Mouse (Mus musculus) limb, embryonic 12.5 days (tissue): ENCODE results near the gene Ptp4a2. TPM values are rescaled to one million over a fixed set of nuclear protein-coding genes. Genes with fewer than 3 reads are reported as not detected.
"Not testable (repeated sequence)": the region's sequence is repeated elsewhere in the genome, so short reads cannot be mapped to it uniquely, and the experiment has no call there.

Experiments used
- ATAC-seq: fragments of 200-750 bp; cut with Nextera tagmentation; 2 replicates; pipeline ENCODE4 v1.8.0; 2017; ENCODE audit warnings: low read depth, moderate TSS enrichment; ENCODE audit not compliant: insufficient number of reproducible peaks, insufficient read depth, low FRiP score, low TSS enrichment
- H3K27ac ChIP-seq: fragments of 300-500 bp; sonication (generic); 2 replicates; pipeline ENCODE4 v1.5.1; 2016; ENCODE audit warnings: mild to moderate bottlenecking, moderate library complexity
- H3K27me3 ChIP-seq: fragments of 300-500 bp; sonication (generic); 2 replicates; pipeline ENCODE4 v1.6.1; 2016; ENCODE audit warnings: mild to moderate bottlenecking, moderate library complexity
- H3K36me3 ChIP-seq: fragments of 300-500 bp; sonication (generic); 2 replicates; pipeline ENCODE4 v1.6.1; 2016; ENCODE audit warnings: mild to moderate bottlenecking, moderate library complexity
- H3K4me1 ChIP-seq: fragments of 300-500 bp; sonication (generic); replicated peaks from 2 replicates; pipeline ENCODE4 v1.6.1; 2016
- H3K4me2 ChIP-seq: fragments of 300-500 bp; sonication (generic); 2 replicates; pipeline ENCODE4 v1.6.1; 2016; ENCODE audit warnings: mild to moderate bottlenecking, moderate library complexity
- H3K4me3 ChIP-seq: fragments of 300-500 bp; sonication (generic); replicated peaks from 2 replicates; pipeline ENCODE4 v1.5.1; 2016; ENCODE audit warnings: mild to moderate bottlenecking
- H3K9ac ChIP-seq: fragments of 300-500 bp; sonication (generic); replicated peaks from 2 replicates; pipeline ENCODE4 v1.6.1; 2016; ENCODE audit warnings: mild to moderate bottlenecking, moderate library complexity
- H3K9me3 ChIP-seq: fragments of 300-500 bp; sonication (generic); 2 replicates; pipeline ENCODE4 v1.6.1; 2016; ENCODE audit warnings: mild to moderate bottlenecking, moderate library complexity
- WGBS: fragments of 180-500 bp; shearing (Covaris S2); methylation state at CpG from one replicate; pipeline ENCODE4 v1.1.7; 2016; 5-methylcytosine and 5-hydroxymethylcytosine counted together
- polyA plus RNA-seq: library from polyadenylated mRNA; unstranded; fragments of >200 nt; fragmentation: Nextera tagmentation; extraction: Ambion mirVana; gene quantifications from 2 replicates; pipeline ENCODE4 v1.2.1, GENCODE M21; 2016

The Ptp4a2 gene
- polyA plus RNA-seq, 1 experiment from 2014 or later: 327 TPM

GRCm38 (mm10) chr4:129853053-129853452 lies 42.0 kb downstream of the Ptp4a2 start:
- H3K4me2 ChIP-seq: no peak overlapping the region
- no peak overlapping the region for H3K4me3 ChIP-seq
- 71% methylated on average over 2 of the region's 2 CpGs for WGBS
- H3K27me3 ChIP-seq: no peaks in the 10 kb centered on the region
- no peak overlapping the region for H3K9ac ChIP-seq
- no peaks in the 10 kb centered on the region for H3K9me3 ChIP-seq
- no peak overlapping the region; the same call in 1 of the 2 replicates for H3K27ac ChIP-seq
- ATAC-seq: no peak
- peaks cover 35% of the 10 kb centered on the region for H3K36me3 ChIP-seq
- peaks cover 12% of the 10 kb centered on the region; the same call in 1 of the 2 replicates for H3K4me1 ChIP-seq

- Histone ChIP-seq H3K9me3 (no peaks in the 10 kb centered on the region), H3K4me1 (peaks cover 12% of the 10 kb centered on the region; the same call in 1 of the 2 replicates), H3K9ac (no peak overlapping the region), H3K36me3 (peaks cover 28% of the 10 kb centered on the region), H3K4me2 (no peak overlapping the region), H3K4me3 (no peak overlapping the region), H3K27ac (no peak overlapping the region), H3K27me3 (no peaks in the 10 kb centered on the region)
- no peak for ATAC-seq
- 93% methylated on average over 3 of the region's 3 CpGs for WGBS
Measured at GRCm38 (mm10) chr4:129853996-129854395, 43.0 kb downstream of the Ptp4a2 start.

GRCm38 (mm10) chr4:129854615-129855014 lies 43.6 kb downstream of the Ptp4a2 start:
- no peak overlapping the region for H3K27ac ChIP-seq
- WGBS: 87% methylated on average over 3 of the region's 3 CpGs
- no peak overlapping the region for H3K4me3 ChIP-seq
- H3K36me3 ChIP-seq: peaks cover 23% of the 10 kb centered on the region
- no peaks in the 10 kb centered on the region for H3K27me3 ChIP-seq
- H3K4me2 ChIP-seq: no peak overlapping the region
- peaks cover 10% of the 10 kb centered on the region; the same call in 1 of the 2 replicates for H3K4me1 ChIP-seq
- no peak overlapping the region for H3K9ac ChIP-seq
- no peaks in the 10 kb centered on the region for H3K9me3 ChIP-seq
- ATAC-seq: no peak

- Histone ChIP-seq H3K4me2 (no peak overlapping the region), H3K27me3 (no peaks in the 10 kb centered on the region), H3K36me3 (peaks cover 17% of the 10 kb centered on the region), H3K4me3 (no peak overlapping the region), H3K9me3 (no peaks in the 10 kb centered on the region), H3K27ac (no peak overlapping the region), H3K4me1 (peaks cover 10% of the 10 kb centered on the region; the same call in 1 of the 2 replicates), H3K9ac (no peak overlapping the region)
- ATAC-seq: no peak
- 73% methylated on average over 16 of the region's 16 CpGs for WGBS
Measured at GRCm38 (mm10) chr4:129855051-129855970, 44.3 kb downstream of the Ptp4a2 start.

- H3K9ac ChIP-seq: no peak overlapping the region
- no peak overlapping the region for H3K27ac ChIP-seq
- H3K27me3 ChIP-seq: no peaks in the 10 kb centered on the region
- no peaks in the 10 kb centered on the region for H3K36me3 ChIP-seq
- no peak overlapping the region for H3K4me2 ChIP-seq
- H3K9me3 ChIP-seq: no peaks in the 10 kb centered on the region
- ATAC-seq: no peak
- H3K4me3 ChIP-seq: no peak overlapping the region
- 92% methylated on average over 9 of the region's 9 CpGs for WGBS
- peaks cover 4% of the 10 kb centered on the region; the same call in 1 of the 2 replicates for H3K4me1 ChIP-seq
Measured at GRCm38 (mm10) chr4:129860456-129860855, 49.4 kb downstream of the Ptp4a2 start.

GRCm38 (mm10) chr4:129861400-129861799 lies 50.4 kb downstream of the Ptp4a2 start:
- H3K4me2 ChIP-seq: no peak overlapping the region
- no peaks in the 10 kb centered on the region for H3K27me3 ChIP-seq
- no peaks in the 10 kb centered on the region for H3K4me1 ChIP-seq
- H3K36me3 ChIP-seq: no peaks in the 10 kb centered on the region
- no peak overlapping the region for H3K27ac ChIP-seq
- ATAC-seq: no peak
- no peak overlapping the region for H3K9ac ChIP-seq
- no peaks in the 10 kb centered on the region for H3K9me3 ChIP-seq
- 85% methylated on average over 8 of the region's 8 CpGs for WGBS
- no peak overlapping the region for H3K4me3 ChIP-seq

GRCm38 (mm10) chr4:129862357-129862756 lies 51.3 kb downstream of the Ptp4a2 start:
- no peak overlapping the region for H3K4me3 ChIP-seq
- H3K27ac ChIP-seq: no peak overlapping the region
- H3K9ac ChIP-seq: no peak overlapping the region
- no peaks in the 10 kb centered on the region for H3K27me3 ChIP-seq
- no peaks in the 10 kb centered on the region for H3K36me3 ChIP-seq
- no peak for ATAC-seq
- 73% methylated on average over 3 of the region's 3 CpGs for WGBS
- H3K4me2 ChIP-seq: no peak overlapping the region
- no peaks in the 10 kb centered on the region for H3K4me1 ChIP-seq
- H3K9me3 ChIP-seq: no peaks in the 10 kb centered on the region

GRCm38 (mm10) chr4:129866171-129866570 lies 55.2 kb downstream of the Ptp4a2 start:
- not testable (repeated sequence) for H3K9ac ChIP-seq, H3K36me3 ChIP-seq, H3K9me3 ChIP-seq, H3K4me2 ChIP-seq, H3K4me3 ChIP-seq, H3K27me3 ChIP-seq, H3K4me1 ChIP-seq, H3K27ac ChIP-seq, ATAC-seq
- 98% methylated on average over 5 of the region's 5 CpGs for WGBS

- no peak overlapping the region for H3K27ac ChIP-seq
- no peak for ATAC-seq
Measured at GRCm38 (mm10) chr4:129868211-129868610, 57.2 kb downstream of the Ptp4a2 start.

GRCm38 (mm10) chr4:129870483-129870882 lies 59.5 kb downstream of the Ptp4a2 start:
- no peak for ATAC-seq
- Histone ChIP-seq H3K4me1 (no peaks in the 10 kb centered on the region), H3K9ac (no peak overlapping the region), H3K27me3 (no peaks in the 10 kb centered on the region), H3K27ac (no peak overlapping the region), H3K36me3 (no peaks in the 10 kb centered on the region), H3K9me3 (no peaks in the 10 kb centered on the region), H3K4me3 (no peak overlapping the region), H3K4me2 (no peak overlapping the region)
- 81% methylated on average over 6 of the region's 6 CpGs for WGBS

More at GRCm38 (mm10) chr4:129868211-129868610, 57.2 kb downstream of the Ptp4a2 start:
- 57% methylated on average over 6 of the region's 6 CpGs for WGBS
- no peaks in the 10 kb centered on the region for H3K36me3 ChIP-seq
- H3K4me3 ChIP-seq: no peak overlapping the region
- no peaks in the 10 kb centered on the region for H3K4me1 ChIP-seq
- no peaks in the 10 kb centered on the region for H3K9me3 ChIP-seq
- H3K4me2 ChIP-seq: no peak overlapping the region
- no peaks in the 10 kb centered on the region for H3K27me3 ChIP-seq
- no peak overlapping the region for H3K9ac ChIP-seq

GRCm38 (mm10) chr4:129872376-129872922 lies 61.4 kb downstream of the Ptp4a2 start:
- no peak overlapping the region for H3K27ac ChIP-seq
- H3K27me3 ChIP-seq: no peaks in the 10 kb centered on the region
- H3K9ac ChIP-seq: no peak overlapping the region
- H3K4me1 ChIP-seq: peaks cover 9% of the 10 kb centered on the region
- H3K4me2 ChIP-seq: no peak overlapping the region
- no peaks in the 10 kb centered on the region for H3K9me3 ChIP-seq
- H3K36me3 ChIP-seq: no peaks in the 10 kb centered on the region
- no peak for ATAC-seq
- WGBS: 90% methylated on average over 9 of the region's 9 CpGs
- no peak overlapping the region for H3K4me3 ChIP-seq
